Mouse (Mus musculus) embryonic fibroblast, embryonic 13.5 days (primary cell): ENCODE results near the gene Dbr1.

Source experiments
- CTCF ChIP-seq: IDR thresholded peaks from 2 replicates; pipeline ENCODE4 v1.5.1; 2011; ENCODE audit warnings: mild to moderate bottlenecking, control low read depth, low read length, moderate library complexity, borderline replicate concordance; ENCODE audit not compliant: insufficient read depth
- POLR2A ChIP-seq: IDR thresholded peaks from 2 replicates; pipeline ENCODE4 v1.6.1; 2011; ENCODE audit warnings: low read depth, mild to moderate bottlenecking, control low read depth, low read length, moderate library complexity

DNA sequence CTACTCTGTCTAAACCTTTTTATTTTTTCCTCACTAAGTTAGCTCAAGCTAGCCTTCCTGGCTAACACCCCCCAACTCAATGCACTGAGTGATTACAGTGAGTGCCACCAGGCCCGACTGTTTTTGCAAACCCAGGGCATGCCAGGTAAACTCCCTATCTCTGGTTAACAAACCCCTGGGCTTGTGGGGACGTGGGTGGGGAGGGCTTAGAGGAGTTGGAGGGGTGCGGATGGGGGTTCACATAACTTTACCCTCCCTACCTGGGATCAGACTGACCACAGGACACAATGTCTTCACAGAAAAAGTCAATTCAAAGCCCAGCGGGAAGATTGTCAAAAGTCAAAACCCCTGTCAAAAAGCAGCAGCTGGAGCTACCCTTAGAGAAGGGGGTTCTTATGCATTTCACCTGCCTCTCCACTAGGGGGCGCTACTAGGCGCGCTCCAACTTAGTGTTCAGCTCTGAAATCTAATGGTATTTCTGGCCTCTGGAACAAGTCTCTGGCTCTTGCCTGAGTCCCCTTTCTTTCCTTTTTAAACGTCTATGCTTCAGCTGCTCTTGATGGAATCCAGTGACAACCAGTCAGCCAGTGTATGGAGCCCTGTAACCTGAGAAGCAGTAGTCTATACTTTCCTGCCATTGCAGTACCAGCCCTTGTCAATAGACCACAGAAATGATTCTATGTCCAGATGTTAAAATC, 12.1 kb downstream of the Dbr1 start:
- peak; percentile 59; the same call in 1 of the 2 replicates for TF ChIP-seq CTCF
- no peak for TF ChIP-seq POLR2A
